Mouse (Mus musculus) heart, postnatal 0 days (tissue): Measurements from ENCODE around the gene Gm10964.

Experiments
- CTCF ChIP-seq: IDR thresholded peaks from 2 replicates; pipeline ENCODE4 v1.5.1; 2016; ENCODE audit warnings: antibody characterized with exemption, control low read depth, low read depth
- EP300 ChIP-seq: IDR thresholded peaks from 2 replicates; pipeline ENCODE4 v1.6.1; 2016; ENCODE audit warnings: antibody characterized with exemption, low read depth

GRCm38 (mm10) chr3:103774009-103774408 is 34.8 kb downstream of the Gm10964 start:
- no peak for TF ChIP-seq EP300
- no peak for TF ChIP-seq CTCF
